Mouse (Mus musculus): ENCODE results near the gene Taar2.

GRCm38 (mm10) chr10:23892987-23893386 is 45.4 kb upstream of the Taar2 start:
- TF ChIP-seq FLI1 (IDR thresholded peaks at IDR 0.05; ENCODE audit: low read length) (no peak), GATA1 (IDR thresholded peaks at IDR 0.05; ENCODE audit: borderline replicate concordance, low read length) (no peak)

Data from megakaryocyte, embryonic 14.5 days (primary cell).